Mouse (Mus musculus): ENCODE results near the gene Cdk9. TPM values are rescaled to one million over a fixed set of nuclear protein-coding genes. Genes with fewer than 3 reads are reported as not detected.

Gene Cdk9
- polyA plus RNA-seq, 1 experiment = 112 TPM

- Histone ChIP-seq H3K79me3 (ENCODE audit: low read depth) (no peaks in the 10 kb centered on the region), H3K27me3 (ENCODE audit: control insufficient read depth, insufficient read depth, insufficient read length) (no peaks in the 10 kb centered on the region), H3K36me3 (ENCODE audit: control insufficient read depth, insufficient read depth) (peaks cover 75% of the 10 kb centered on the region), H3K4me3 (ENCODE audit: insufficient read depth, poor library complexity, severe bottlenecking) (no peak overlapping the region), H3ac (ENCODE audit: control insufficient read depth, insufficient read length, low read depth) (no peak overlapping the region), H3K79me2 (ENCODE audit: control insufficient read depth, insufficient read depth) (no peaks in the 10 kb centered on the region)
- no peak for TF ChIP-seq FOSL1 (IDR thresholded peaks at IDR 0.05; ENCODE audit: insufficient read depth, low read length, poor library complexity, severe bottlenecking)
- TF ChIP-seq CEBPB (IDR thresholded peaks at IDR 0.05; ENCODE audit: low read depth) = peak; percentile 57
- no peak for TF ChIP-seq MYOD1 (IDR thresholded peaks at IDR 0.05; ENCODE audit: control insufficient read depth, insufficient read length, low read depth)
- no peak for TF ChIP-seq USF1 (IDR thresholded peaks at IDR 0.05; ENCODE audit: low read depth)
- TF ChIP-seq MAX (IDR thresholded peaks at IDR 0.05) = no peak
- TF ChIP-seq CTCF (IDR thresholded peaks at IDR 0.05; ENCODE audit: control insufficient read depth, insufficient read depth, insufficient read length) = no peak
Observed at GRCm38 (mm10) chr2:32685807-32686206, 27.1 kb downstream of the Cdk9 start.

DNA sequence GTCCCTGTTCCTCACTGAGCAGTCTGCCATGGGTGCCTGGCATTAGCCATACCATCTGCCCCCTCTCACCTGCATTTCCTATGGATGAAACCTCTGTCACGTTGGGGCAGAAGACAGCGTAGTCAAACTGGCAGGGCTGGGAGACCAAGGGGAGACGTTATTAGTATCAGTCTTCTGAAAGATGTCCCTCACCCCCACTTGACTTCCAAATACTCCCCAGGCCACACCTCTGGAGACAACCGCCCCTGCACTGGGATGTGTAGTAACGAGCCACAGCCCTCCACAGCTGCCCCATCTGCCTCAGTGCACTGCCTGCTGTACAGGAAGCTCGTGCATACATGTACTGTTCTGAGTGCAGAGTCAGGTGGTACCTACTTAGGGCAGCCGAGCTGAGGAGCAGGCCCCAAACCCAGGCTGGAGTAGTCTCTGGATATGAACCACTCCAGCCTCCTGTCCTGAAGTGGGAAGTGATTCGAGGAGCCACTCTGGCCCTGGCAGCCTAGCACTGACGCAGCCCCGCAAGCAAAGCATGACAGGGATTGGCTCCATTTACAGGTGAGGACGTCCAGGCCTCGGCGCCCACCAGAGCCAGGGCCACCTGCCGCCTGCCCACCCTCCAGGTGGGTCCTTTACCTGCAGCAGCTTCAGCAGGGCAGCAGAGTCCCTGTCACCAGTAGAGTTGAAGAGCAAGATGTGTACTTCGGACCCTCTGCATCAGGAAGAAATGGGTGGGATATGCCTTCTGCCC lies 28.0 kb downstream of the Cdk9 start:
- Histone ChIP-seq H3K79me2 (ENCODE audit: control insufficient read depth, insufficient read depth) (no peaks in the 10 kb centered on the region), H3K79me3 (ENCODE audit: low read depth) (no peaks in the 10 kb centered on the region), H3K36me3 (ENCODE audit: control insufficient read depth, insufficient read depth) (peaks cover 71% of the 10 kb centered on the region), H3K27me3 (ENCODE audit: control insufficient read depth, insufficient read depth, insufficient read length) (no peaks in the 10 kb centered on the region), H3K4me3 (ENCODE audit: insufficient read depth, poor library complexity, severe bottlenecking) (no peak overlapping the region), H3ac (ENCODE audit: control insufficient read depth, insufficient read length, low read depth) (no peak overlapping the region)
- TF ChIP-seq MYOD1 (IDR thresholded peaks at IDR 0.05; ENCODE audit: control insufficient read depth, insufficient read length, low read depth) = no peak
- no peak for TF ChIP-seq FOSL1 (IDR thresholded peaks at IDR 0.05; ENCODE audit: insufficient read depth, low read length, poor library complexity, severe bottlenecking)
- no peak for TF ChIP-seq CTCF (IDR thresholded peaks at IDR 0.05; ENCODE audit: control insufficient read depth, insufficient read depth, insufficient read length)
- no peak for TF ChIP-seq MYOG (IDR thresholded peaks at IDR 0.05; ENCODE audit: control insufficient read depth, extremely low read depth, insufficient read length)

GRCm38 (mm10) chr2:32683701-32684100 lies 29.2 kb downstream of the Cdk9 start:
- no peaks in the 10 kb centered on the region for H3K79me3 ChIP-seq (ENCODE audit: low read depth)
- H3K4me3 ChIP-seq (ENCODE audit: insufficient read depth, poor library complexity, severe bottlenecking) = no peak overlapping the region
- H3ac ChIP-seq (ENCODE audit: control insufficient read depth, insufficient read length, low read depth) = no peak overlapping the region
- H3K27me3 ChIP-seq (ENCODE audit: control insufficient read depth, insufficient read depth, insufficient read length) = no peaks in the 10 kb centered on the region
- H3K36me3 ChIP-seq (ENCODE audit: control insufficient read depth, insufficient read depth) = peaks cover 67% of the 10 kb centered on the region
- no peaks in the 10 kb centered on the region for H3K79me2 ChIP-seq (ENCODE audit: control insufficient read depth, insufficient read depth)
- TF ChIP-seq MYOD1 (IDR thresholded peaks at IDR 0.05; ENCODE audit: control insufficient read depth, insufficient read length, low read depth) (no peak), USF1 (IDR thresholded peaks at IDR 0.05; ENCODE audit: low read depth) (no peak), CTCF (IDR thresholded peaks at IDR 0.05; ENCODE audit: control insufficient read depth, insufficient read depth, insufficient read length) (no peak), MAX (IDR thresholded peaks at IDR 0.05) (no peak), FOSL1 (IDR thresholded peaks at IDR 0.05; ENCODE audit: insufficient read depth, low read length, poor library complexity, severe bottlenecking) (no peak), CEBPB (IDR thresholded peaks at IDR 0.05; ENCODE audit: low read depth) (no peak), MYOG (IDR thresholded peaks at IDR 0.05; ENCODE audit: control insufficient read depth, extremely low read depth, insufficient read length) (no peak)

DNA sequence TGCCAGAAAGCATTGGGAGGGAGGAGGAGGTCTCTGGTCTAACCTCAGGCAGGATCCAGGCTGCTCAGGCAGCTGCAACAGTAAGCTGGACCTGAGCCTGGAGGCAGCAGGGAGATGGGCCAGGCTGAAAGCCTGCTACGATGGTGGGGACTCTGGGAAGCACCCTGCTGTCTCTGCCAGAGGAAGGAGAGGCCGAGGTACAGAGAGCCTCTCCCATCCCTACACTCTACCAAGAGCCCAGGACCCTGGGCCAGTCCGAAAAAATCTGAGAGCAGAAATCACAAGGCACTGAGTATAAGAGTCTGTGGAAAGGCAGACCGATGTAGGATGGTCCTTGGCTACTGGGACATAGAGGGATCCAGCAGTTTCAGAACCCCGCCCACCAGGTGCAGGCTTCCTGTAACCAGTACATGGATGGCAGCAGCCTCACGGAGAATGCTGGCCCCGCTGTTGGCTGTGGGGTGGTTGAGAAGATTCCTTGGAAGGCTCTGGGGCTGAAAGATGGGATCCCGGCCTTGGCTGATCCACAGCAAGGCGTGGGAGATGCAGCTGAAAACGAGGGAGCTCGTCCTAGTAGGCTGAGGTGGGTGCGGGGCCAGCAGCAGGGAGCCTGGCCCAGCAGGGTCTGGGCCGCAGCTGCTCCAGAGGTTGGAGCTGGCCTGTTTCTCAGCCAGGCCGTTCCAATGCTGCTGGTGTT lies 30.0 kb downstream of the Cdk9 start:
- H3ac ChIP-seq (ENCODE audit: control insufficient read depth, insufficient read length, low read depth) = no peak overlapping the region
- no peak overlapping the region for H3K4me3 ChIP-seq (ENCODE audit: insufficient read depth, poor library complexity, severe bottlenecking)
- no peaks in the 10 kb centered on the region for H3K79me2 ChIP-seq (ENCODE audit: control insufficient read depth, insufficient read depth)
- peaks cover 59% of the 10 kb centered on the region for H3K36me3 ChIP-seq (ENCODE audit: control insufficient read depth, insufficient read depth)
- H3K27me3 ChIP-seq (ENCODE audit: control insufficient read depth, insufficient read depth, insufficient read length) = no peaks in the 10 kb centered on the region
- no peak for TF ChIP-seq MYOG (IDR thresholded peaks at IDR 0.05; ENCODE audit: control insufficient read depth, extremely low read depth, insufficient read length)
- no peak for TF ChIP-seq MYOD1 (IDR thresholded peaks at IDR 0.05; ENCODE audit: control insufficient read depth, insufficient read length, low read depth)
- no peak for TF ChIP-seq USF1 (IDR thresholded peaks at IDR 0.05; ENCODE audit: low read depth)
- no peak for TF ChIP-seq CEBPB (IDR thresholded peaks at IDR 0.05; ENCODE audit: low read depth)
- no peak for TF ChIP-seq FOSL1 (IDR thresholded peaks at IDR 0.05; ENCODE audit: insufficient read depth, low read length, poor library complexity, severe bottlenecking)
- no peak for TF ChIP-seq MAX (IDR thresholded peaks at IDR 0.05)
- TF ChIP-seq CTCF (IDR thresholded peaks at IDR 0.05; ENCODE audit: control insufficient read depth, insufficient read depth, insufficient read length) = no peak
- H3K79me3 ChIP-seq (ENCODE audit: low read depth) = no peaks in the 10 kb centered on the region

- TF ChIP-seq CTCF (IDR thresholded peaks at IDR 0.05; ENCODE audit: control insufficient read depth, insufficient read depth, insufficient read length) = no peak
- TF ChIP-seq CEBPB (IDR thresholded peaks at IDR 0.05; ENCODE audit: low read depth) = no peak
- TF ChIP-seq FOSL1 (IDR thresholded peaks at IDR 0.05; ENCODE audit: insufficient read depth, low read length, poor library complexity, severe bottlenecking) = no peak
- TF ChIP-seq USF1 (IDR thresholded peaks at IDR 0.05; ENCODE audit: low read depth) = no peak
- TF ChIP-seq MYOG (IDR thresholded peaks at IDR 0.05; ENCODE audit: control insufficient read depth, extremely low read depth, insufficient read length) = no peak
- no peak for TF ChIP-seq MYOD1 (IDR thresholded peaks at IDR 0.05; ENCODE audit: control insufficient read depth, insufficient read length, low read depth)
- TF ChIP-seq MAX (IDR thresholded peaks at IDR 0.05) = no peak
- H3K27me3 ChIP-seq (ENCODE audit: control insufficient read depth, insufficient read depth, insufficient read length) = no peaks in the 10 kb centered on the region
- no peak overlapping the region for H3K4me3 ChIP-seq (ENCODE audit: insufficient read depth, poor library complexity, severe bottlenecking)
- H3K79me2 ChIP-seq (ENCODE audit: control insufficient read depth, insufficient read depth) = no peaks in the 10 kb centered on the region
- peaks cover 48% of the 10 kb centered on the region for H3K36me3 ChIP-seq (ENCODE audit: control insufficient read depth, insufficient read depth)
- H3ac ChIP-seq (ENCODE audit: control insufficient read depth, insufficient read length, low read depth) = no peak overlapping the region
- no peaks in the 10 kb centered on the region for H3K79me3 ChIP-seq (ENCODE audit: low read depth)
Observed at GRCm38 (mm10) chr2:32681754-32682153, 31.1 kb downstream of the Cdk9 start.
